Mouse (Mus musculus): Measurements from ENCODE around the gene Ddx19b.

- TF ChIP-seq CTCF (IDR thresholded peaks at IDR 0.05; ENCODE audit: insufficient read depth, low read length) (no peak), POLR2A (IDR thresholded peaks at IDR 0.05; ENCODE audit: borderline replicate concordance, extremely low read depth, low read depth, low read length) (peak; percentile 67; the same call in 1 of the 2 replicates)
Measured at GRCm38 (mm10) chr8:111033482-111034215, 2.1 kb upstream of the Ddx19b start.
